Mouse (Mus musculus) layer of hippocampus, adult 11-12 months (tissue): Measurements from ENCODE around the gene Gpr152.
A peak's percentile ranks its signal among the peaks of the same experiment; 100 is the strongest.

ENCODE experiments used
- DNase-seq: peaks from one replicate; pipeline ENCODE4 v3.0.0; 2022; ENCODE audit warnings: low spot score

Gpr152 gene

GRCm38 (mm10) chr19:4171393-4172290 lies 32.1 kb downstream of the Gpr152 start:
- DNase-seq, result no peak

- DNase-seq, result no peak
Observed at GRCm38 (mm10) chr19:4172925-4173324, 33.3 kb downstream of the Gpr152 start.

- DNase-seq, result peak; percentile 67
Observed at GRCm38 (mm10) chr19:4175368-4175947, 35.9 kb downstream of the Gpr152 start, which contains the start of gene Carns1. Gene Carns1, minus strand, starts transcription at chr19:4175479.

GRCm38 (mm10) chr19:4180411-4180810 lies 40.8 kb downstream of the Gpr152 start:
- DNase-seq, result no peak

GRCm38 (mm10) chr19:4181892-4182291 lies 42.3 kb downstream of the Gpr152 start:
- DNase-seq, result peak; percentile 79

GRCm38 (mm10) chr19:4183689-4184088 lies 44.1 kb downstream of the Gpr152 start:
- DNase-seq, result no peak

- DNase-seq, result no peak
Observed at GRCm38 (mm10) chr19:4184976-4185975, 45.7 kb downstream of the Gpr152 start.

GRCm38 (mm10) chr19:4187303-4187702 lies 47.7 kb downstream of the Gpr152 start:
- no peak for DNase-seq

- no peak for DNase-seq
Observed at GRCm38 (mm10) chr19:4189051-4189620, 49.5 kb downstream of the Gpr152 start.

- DNase-seq, result no peak
Observed at GRCm38 (mm10) chr19:4190831-4191334, 51.3 kb downstream of the Gpr152 start, which contains the start of gene Tbc1d10c. Gene Tbc1d10c, minus strand, starts transcription at chr19:4191284.

- peak; percentile 91 for DNase-seq
Observed at GRCm38 (mm10) chr19:4191528-4192250, 52.1 kb downstream of the Gpr152 start, which contains the start of gene Ppp1ca. Gene Ppp1ca, plus strand, starts transcription at chr19:4192065.

GRCm38 (mm10) chr19:4192251-4192985 lies 52.8 kb downstream of the Gpr152 start:
- no peak for DNase-seq

GRCm38 (mm10) chr19:4193129-4193528 lies 53.5 kb downstream of the Gpr152 start:
- no peak for DNase-seq

- no peak for DNase-seq
Observed at GRCm38 (mm10) chr19:4194021-4194724, 54.6 kb downstream of the Gpr152 start.

- DNase-seq, result no peak
Observed at GRCm38 (mm10) chr19:4194776-4195650, 55.4 kb downstream of the Gpr152 start.
